Mouse (Mus musculus) erythroblast, embryonic 14.5 days (primary cell): Measurements from ENCODE around the gene Bptf.

Source experiments
- GATA1 ChIP-seq: IDR thresholded peaks from 2 replicates; pipeline ENCODE4 v1.6.1; 2012; ENCODE audit warnings: low read length, inconsistent platforms, mixed read lengths
- TAL1 ChIP-seq: IDR thresholded peaks from 3 replicates; pipeline ENCODE4 v1.6.1; 2012; ENCODE audit warnings: low read length, inconsistent platforms, mixed read lengths

DNA sequence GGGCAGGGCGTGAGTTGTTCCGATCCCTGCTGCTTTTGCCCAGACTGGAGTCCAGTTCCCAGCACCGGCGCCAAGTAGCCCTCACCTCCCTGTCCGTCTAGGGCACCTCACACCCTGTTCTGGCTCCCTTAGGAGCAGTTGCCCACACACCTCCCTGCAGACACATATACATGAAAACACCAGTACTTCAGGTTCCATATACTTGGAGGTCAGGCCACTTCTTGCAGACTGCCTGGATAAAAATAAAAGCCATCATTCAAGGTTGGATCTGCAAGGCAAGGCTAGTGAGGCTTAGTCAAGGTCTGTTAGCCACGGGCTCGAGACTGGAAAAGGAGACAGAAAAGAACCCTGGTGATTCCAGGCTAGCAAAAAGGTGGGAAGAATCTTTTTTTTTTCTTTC is 100.3 kb downstream of the Bptf start:
- TF ChIP-seq GATA1 (no peak), TAL1 (no peak)
